Mouse (Mus musculus) lung, postnatal 0 days (tissue): ENCODE measurements around the gene Lhfpl2. TPM values are rescaled to one million over a fixed set of nuclear protein-coding genes. Genes with fewer than 3 reads are reported as not detected.
A peak's percentile ranks its signal among the peaks of the same experiment; 100 is the strongest.

Experiments
- ATAC-seq: fragments of 200-750 bp; cut with Nextera tagmentation; 2 replicates; pipeline ENCODE4 v1.8.0; 2017; ENCODE audit warnings: moderate library complexity
- DNase-seq: peaks from one replicate; pipeline ENCODE4 v3.0.0-alpha.2; 2016; ENCODE audit warnings: low spot score
- H3K27ac ChIP-seq: fragments of 300-500 bp; sonication (generic); 2 replicates; pipeline ENCODE4 v1.5.1; 2014; ENCODE audit warnings: antibody characterized with exemption, mild to moderate bottlenecking, low read length, mixed read lengths
- H3K27me3 ChIP-seq: fragments of 300-500 bp; sonication (generic); replicated peaks from 2 replicates; pipeline ENCODE4 v1.6.1; 2014; ENCODE audit warnings: low read length, mixed read lengths; ENCODE audit not compliant: insufficient read depth
- H3K36me3 ChIP-seq: fragments of 300-500 bp; sonication (generic); 2 replicates; pipeline ENCODE4 v1.6.1; 2014; ENCODE audit warnings: low read length, mixed read lengths; ENCODE audit not compliant: insufficient read depth
- H3K4me1 ChIP-seq: fragments of 300-500 bp; sonication (generic); 2 replicates; pipeline ENCODE4 v1.6.1; 2014; ENCODE audit warnings: antibody characterized with exemption, low read depth, low read length, mixed read lengths; ENCODE audit not compliant: insufficient read depth
- H3K4me2 ChIP-seq: fragments of 300-500 bp; sonication (generic); replicated peaks from 2 replicates; pipeline ENCODE4 v1.6.1; 2014; ENCODE audit warnings: low read depth, mild to moderate bottlenecking, low read length, moderate library complexity, mixed read lengths
- H3K4me3 ChIP-seq: fragments of 300-500 bp; sonication (generic); 2 replicates; pipeline ENCODE4 v1.5.1; 2014; ENCODE audit warnings: low read depth, low read length
- H3K9ac ChIP-seq: fragments of 300-500 bp; sonication (generic); replicated peaks from 2 replicates; pipeline ENCODE4 v1.6.1; 2014; ENCODE audit warnings: low read depth, mild to moderate bottlenecking
- H3K9me3 ChIP-seq: fragments of 300-500 bp; sonication (generic); 2 replicates; pipeline ENCODE4 v1.6.1; 2016; ENCODE audit warnings: low read length, mixed read lengths
- CTCF ChIP-seq: IDR thresholded peaks from 2 replicates; pipeline ENCODE4 v1.5.1; 2016; ENCODE audit warnings: antibody characterized with exemption, mild to moderate bottlenecking
- EP300 ChIP-seq: IDR thresholded peaks from 2 replicates; pipeline ENCODE4 v1.6.1; 2016; ENCODE audit warnings: antibody characterized with exemption, mild to moderate bottlenecking, control low read depth
- WGBS: fragments of 180-500 bp; shearing (Covaris S2); extraction: QIAGEN DNeasy Blood & Tissue Kit; methylation state at CpG from one replicate; pipeline ENCODE4 v1.1.7; 2014; 5-methylcytosine and 5-hydroxymethylcytosine counted together
- polyA plus RNA-seq: library from polyadenylated mRNA; unstranded; fragments of >200 nt; fragmentation: Nextera tagmentation; extraction: Ambion mirVana; gene quantifications from 2 replicates; pipeline ENCODE4 v1.2.1, GENCODE M21; 2015

The Lhfpl2 gene
- polyA plus RNA-seq, 1 experiment from 2014 or later = 19.9 TPM

GRCm38 (mm10) chr13:94100361-94100760 is 42.8 kb downstream of the Lhfpl2 start:
- no peak overlapping the region for H3K4me3 ChIP-seq
- WGBS = 74% methylated on average over 3 of the region's 3 CpGs
- no peaks in the 10 kb centered on the region for H3K27me3 ChIP-seq
- TF ChIP-seq CTCF = no peak
- no peak for TF ChIP-seq EP300
- H3K9ac ChIP-seq = no peak overlapping the region
- no peaks in the 10 kb centered on the region for H3K36me3 ChIP-seq
- peaks cover 26% of the 10 kb centered on the region; the same call in 1 of the 2 replicates for H3K4me1 ChIP-seq
- no peak overlapping the region for H3K4me2 ChIP-seq
- H3K9me3 ChIP-seq = no peaks in the 10 kb centered on the region
- ATAC-seq (no peak), DNase-seq (no peak)
- no peak overlapping the region for H3K27ac ChIP-seq

GRCm38 (mm10) chr13:94101020-94101571 is 43.5 kb downstream of the Lhfpl2 start:
- Histone ChIP-seq H3K4me2 (no peak overlapping the region), H3K9me3 (no peaks in the 10 kb centered on the region), H3K4me3 (no peak overlapping the region), H3K27me3 (no peaks in the 10 kb centered on the region), H3K4me1 (peaks cover 26% of the 10 kb centered on the region; the same call in 1 of the 2 replicates), H3K9ac (no peak overlapping the region), H3K36me3 (no peaks in the 10 kb centered on the region), H3K27ac (no peak overlapping the region)
- ATAC-seq = 0 out of 2 replicates have a peak, but pooled peaks have one; percentile 13
- WGBS = 64% methylated on average over 10 of the region's 10 CpGs
- DNase-seq = no peak
- TF ChIP-seq EP300 (no peak), CTCF (no peak)

- ATAC-seq (peak; percentile 32), DNase-seq (peak; percentile 72)
- H3K27ac ChIP-seq = no peak overlapping the region
- H3K4me1 ChIP-seq = peaks cover 10% of the 10 kb centered on the region; the same call in 1 of the 2 replicates
- H3K36me3 ChIP-seq = no peaks in the 10 kb centered on the region
- WGBS = 50% methylated on average over 8 of the region's 8 CpGs
- H3K9ac ChIP-seq = no peak overlapping the region
- H3K4me3 ChIP-seq = no peak overlapping the region
- H3K9me3 ChIP-seq = no peaks in the 10 kb centered on the region
- H3K4me2 ChIP-seq = no peak overlapping the region
- no peaks in the 10 kb centered on the region for H3K27me3 ChIP-seq
- TF ChIP-seq CTCF (no peak), EP300 (no peak)
Observed at GRCm38 (mm10) chr13:94104866-94105475, 47.4 kb downstream of the Lhfpl2 start.

- 0 out of 2 replicates have a peak overlapping the region, but pooled peaks have one; percentile 1 for H3K27ac ChIP-seq
- no peaks in the 10 kb centered on the region for H3K27me3 ChIP-seq
- no peaks in the 10 kb centered on the region for H3K9me3 ChIP-seq
- DNase-seq = no peak
- H3K4me3 ChIP-seq = no peak overlapping the region
- WGBS = 60% methylated on average over 8 of the region's 8 CpGs
- no peak for ATAC-seq
- no peaks in the 10 kb centered on the region for H3K36me3 ChIP-seq
- H3K9ac ChIP-seq = no peak overlapping the region
- TF ChIP-seq EP300 (no peak), CTCF (0 out of 2 replicates have a peak, but pooled peaks have one; percentile 5)
- H3K4me1 ChIP-seq = peaks cover 7% of the 10 kb centered on the region; the same call in 1 of the 2 replicates
- no peak overlapping the region for H3K4me2 ChIP-seq
Observed at GRCm38 (mm10) chr13:94106431-94106830, 48.8 kb downstream of the Lhfpl2 start.

GRCm38 (mm10) chr13:94106983-94107382 is 49.4 kb downstream of the Lhfpl2 start:
- H3K36me3 ChIP-seq = no peaks in the 10 kb centered on the region
- no peaks in the 10 kb centered on the region for H3K9me3 ChIP-seq
- no peak overlapping the region for H3K9ac ChIP-seq
- no peaks in the 10 kb centered on the region for H3K27me3 ChIP-seq
- TF ChIP-seq EP300 (no peak), CTCF (no peak)
- ATAC-seq (no peak), DNase-seq (no peak)
- WGBS = 91% methylated on average over 7 of the region's 7 CpGs
- H3K4me2 ChIP-seq = no peak overlapping the region
- no peak overlapping the region for H3K4me3 ChIP-seq
- H3K27ac ChIP-seq = 0 out of 2 replicates have a peak overlapping the region, but pooled peaks have one; percentile 1
- H3K4me1 ChIP-seq = peaks cover 7% of the 10 kb centered on the region; the same call in 1 of the 2 replicates

- TF ChIP-seq CTCF = no peak
- DNase-seq (no peak), ATAC-seq (no peak)
- Histone ChIP-seq H3K4me3 (no peak overlapping the region), H3K4me2 (no peak overlapping the region), H3K4me1 (no peaks in the 10 kb centered on the region), H3K36me3 (no peaks in the 10 kb centered on the region), H3K9me3 (no peaks in the 10 kb centered on the region), H3K9ac (no peak overlapping the region), H3K27ac (no peak overlapping the region), H3K27me3 (no peaks in the 10 kb centered on the region)
- WGBS = 88% methylated on average over 8 of the region's 8 CpGs
Observed at GRCm38 (mm10) chr13:94110556-94110955, 53.0 kb downstream of the Lhfpl2 start.
